Mouse (Mus musculus) forebrain, embryonic 12.5 days (tissue): ENCODE data around the gene Fam102a. TPM values are rescaled to one million over a fixed set of nuclear protein-coding genes. Genes with fewer than 3 reads are reported as not detected.

Source experiments
- ATAC-seq: fragments of 200-750 bp; cut with Nextera tagmentation; 2 replicates; pipeline ENCODE4 v1.8.0; 2017; ENCODE audit warnings: moderate TSS enrichment; ENCODE audit not compliant: low FRiP score
- H3K27ac ChIP-seq: fragments of 300-500 bp; sonication (generic); 2 replicates; pipeline ENCODE4 v1.5.1; 2016; ENCODE audit warnings: mild to moderate bottlenecking
- H3K27me3 ChIP-seq: fragments of 300-500 bp; sonication (generic); 2 replicates; pipeline ENCODE4 v1.6.1; 2016; ENCODE audit warnings: mild to moderate bottlenecking
- H3K36me3 ChIP-seq: fragments of 300-500 bp; sonication (generic); replicated peaks from 2 replicates; pipeline ENCODE4 v1.6.1; 2016; ENCODE audit warnings: mild to moderate bottlenecking
- H3K4me1 ChIP-seq: fragments of 300-500 bp; sonication (generic); 2 replicates; pipeline ENCODE4 v1.6.1; 2016
- H3K4me2 ChIP-seq: fragments of 300-500 bp; sonication (generic); 2 replicates; pipeline ENCODE4 v1.6.1; 2016; ENCODE audit warnings: mild to moderate bottlenecking, moderate library complexity
- H3K4me3 ChIP-seq: fragments of 300-500 bp; sonication (generic); replicated peaks from 2 replicates; pipeline ENCODE4 v1.5.1; 2016; ENCODE audit warnings: mild to moderate bottlenecking
- H3K9ac ChIP-seq: fragments of 300-500 bp; sonication (generic); 2 replicates; pipeline ENCODE4 v1.6.1; 2016; ENCODE audit warnings: mild to moderate bottlenecking
- H3K9me3 ChIP-seq: fragments of 300-500 bp; sonication (generic); 2 replicates; pipeline ENCODE4 v1.6.1; 2016
- WGBS: fragments of 180-500 bp; shearing (Covaris S2); methylation state at CpG from one replicate; pipeline ENCODE4 v1.1.7; 2016; 5-methylcytosine and 5-hydroxymethylcytosine counted together
- polyA plus RNA-seq: library from polyadenylated mRNA; unstranded; fragments of >200 nt; fragmentation: Nextera tagmentation; extraction: Ambion mirVana; gene quantifications from 2 replicates; pipeline ENCODE4 v1.2.1, GENCODE M21; 2016

Fam102a gene
- polyA plus RNA-seq, 1 experiment from 2014 or later: 8.7 TPM

- H3K4me2 ChIP-seq: no peak overlapping the region
- WGBS: 94% methylated on average over 5 of the region's 5 CpGs
- no peaks in the 10 kb centered on the region for H3K9me3 ChIP-seq
- no peak for ATAC-seq
- H3K4me1 ChIP-seq: peaks cover 20% of the 10 kb centered on the region
- H3K9ac ChIP-seq: no peak overlapping the region
- H3K4me3 ChIP-seq: no peak overlapping the region
- H3K27ac ChIP-seq: no peak overlapping the region
- H3K27me3 ChIP-seq: no peaks in the 10 kb centered on the region
- no peaks in the 10 kb centered on the region for H3K36me3 ChIP-seq
Observed at GRCm38 (mm10) chr2:32551236-32551635, 16.1 kb downstream of the Fam102a start.

- Histone ChIP-seq H3K27ac (no peak overlapping the region), H3K9me3 (no peaks in the 10 kb centered on the region), H3K4me2 (no peak overlapping the region), H3K27me3 (no peaks in the 10 kb centered on the region), H3K4me1 (peaks cover 35% of the 10 kb centered on the region), H3K9ac (no peak overlapping the region), H3K4me3 (no peak overlapping the region), H3K36me3 (no peaks in the 10 kb centered on the region)
- WGBS: 76% methylated on average over 7 of the region's 7 CpGs
- no peak for ATAC-seq
Observed at GRCm38 (mm10) chr2:32553592-32554148, 18.5 kb downstream of the Fam102a start.

GRCm38 (mm10) chr2:32555484-32555883 is 20.4 kb downstream of the Fam102a start:
- peaks cover 48% of the 10 kb centered on the region for H3K4me1 ChIP-seq
- ATAC-seq: no peak
- WGBS: 37% methylated on average over 4 of the region's 4 CpGs
- H3K4me3 ChIP-seq: no peak overlapping the region
- no peaks in the 10 kb centered on the region for H3K9me3 ChIP-seq
- no peaks in the 10 kb centered on the region for H3K36me3 ChIP-seq
- H3K27ac ChIP-seq: peak overlapping the region; percentile 36; the same call in 1 of the 2 replicates
- H3K4me2 ChIP-seq: no peak overlapping the region
- peak overlapping the region; percentile 17; the same call in 1 of the 2 replicates for H3K9ac ChIP-seq
- no peaks in the 10 kb centered on the region for H3K27me3 ChIP-seq

- Histone ChIP-seq H3K4me2 (no peak overlapping the region), H3K9me3 (no peaks in the 10 kb centered on the region), H3K4me1 (peaks cover 53% of the 10 kb centered on the region), H3K27ac (peak overlapping the region; percentile 42; the same call in 1 of the 2 replicates), H3K4me3 (no peak overlapping the region), H3K36me3 (no peaks in the 10 kb centered on the region), H3K9ac (peak overlapping the region; percentile 17; the same call in 1 of the 2 replicates), H3K27me3 (no peaks in the 10 kb centered on the region)
- ATAC-seq: no peak
- 86% methylated on average over 7 of the region's 7 CpGs for WGBS
Observed at GRCm38 (mm10) chr2:32556019-32556418, 20.9 kb downstream of the Fam102a start.

GRCm38 (mm10) chr2:32559570-32559969 is 24.4 kb downstream of the Fam102a start:
- Histone ChIP-seq H3K27me3 (no peaks in the 10 kb centered on the region), H3K4me1 (peaks cover 53% of the 10 kb centered on the region), H3K4me2 (peak overlapping the region; percentile 25; the same call in 1 of the 2 replicates), H3K4me3 (no peak overlapping the region), H3K9me3 (no peaks in the 10 kb centered on the region), H3K27ac (peak overlapping the region; percentile 88), H3K36me3 (peaks cover 21% of the 10 kb centered on the region), H3K9ac (peak overlapping the region; percentile 39; the same call in 1 of the 2 replicates)
- peak; percentile 83 for ATAC-seq
- WGBS: 6% methylated on average over 5 of the region's 5 CpGs

GRCm38 (mm10) chr2:32566536-32567063 is 31.5 kb downstream of the Fam102a start:
- Histone ChIP-seq H3K27ac (no peak overlapping the region), H3K36me3 (peaks cover 59% of the 10 kb centered on the region)

GRCm38 (mm10) chr2:32568149-32568548 is 33.0 kb downstream of the Fam102a start:
- ATAC-seq: no peak
- 75% methylated on average over 5 of the region's 5 CpGs for WGBS
- peaks cover 52% of the 10 kb centered on the region for H3K36me3 ChIP-seq
- H3K27me3 ChIP-seq: no peaks in the 10 kb centered on the region
- no peaks in the 10 kb centered on the region for H3K9me3 ChIP-seq
- H3K4me1 ChIP-seq: peaks cover 12% of the 10 kb centered on the region
- H3K27ac ChIP-seq: no peak overlapping the region
- H3K9ac ChIP-seq: no peak overlapping the region
- H3K4me3 ChIP-seq: no peak overlapping the region
- H3K4me2 ChIP-seq: no peak overlapping the region

More at GRCm38 (mm10) chr2:32566536-32567063, 31.5 kb downstream of the Fam102a start:
- no peak overlapping the region for H3K9ac ChIP-seq
- H3K4me1 ChIP-seq: peaks cover 6% of the 10 kb centered on the region
- H3K27me3 ChIP-seq: no peaks in the 10 kb centered on the region
- WGBS: 47% methylated on average over 4 of the region's 4 CpGs
- H3K9me3 ChIP-seq: no peaks in the 10 kb centered on the region
- no peak overlapping the region for H3K4me2 ChIP-seq
- ATAC-seq: no peak
- H3K4me3 ChIP-seq: no peak overlapping the region

- no peak overlapping the region for H3K9ac ChIP-seq
- no peaks in the 10 kb centered on the region for H3K9me3 ChIP-seq
- peaks cover 44% of the 10 kb centered on the region for H3K36me3 ChIP-seq
- no peak overlapping the region for H3K27ac ChIP-seq
- no peak overlapping the region for H3K4me3 ChIP-seq
- peaks cover 12% of the 10 kb centered on the region for H3K4me1 ChIP-seq
- H3K4me2 ChIP-seq: no peak overlapping the region
- no peaks in the 10 kb centered on the region for H3K27me3 ChIP-seq
- 92% methylated on average over 3 of the region's 3 CpGs for WGBS
- no peak for ATAC-seq
Observed at GRCm38 (mm10) chr2:32568941-32569340, 33.8 kb downstream of the Fam102a start.

GRCm38 (mm10) chr2:32570698-32571494 is 35.8 kb downstream of the Fam102a start, which contains the start of gene Dpm2:
TSS of gene Dpm2 (plus strand) at chr2:32570858.
- peak within 1 kb of the TSS; percentile 74 for H3K9ac ChIP-seq
- peaks cover 15% of the 10 kb centered on the region for H3K4me1 ChIP-seq
- ATAC-seq: peak; percentile 82
- peak within 1 kb of the TSS; percentile 72 for H3K4me3 ChIP-seq
- H3K36me3 ChIP-seq: peaks cover 25% of the 10 kb centered on the region
- no peaks in the 10 kb centered on the region for H3K9me3 ChIP-seq
- peak within 1 kb of the TSS; percentile 97 for H3K4me2 ChIP-seq
- H3K27me3 ChIP-seq: no peaks in the 10 kb centered on the region
- 2% methylated on average over 36 of the region's 36 CpGs for WGBS
- peak within 1 kb of the TSS; percentile 53; the same call in 1 of the 2 replicates for H3K27ac ChIP-seq

GRCm38 (mm10) chr2:32572196-32572595 is 37.1 kb downstream of the Fam102a start:
- WGBS: 96% methylated on average over 11 of the region's 11 CpGs
- H3K36me3 ChIP-seq: peaks cover 15% of the 10 kb centered on the region
- H3K4me2 ChIP-seq: peak overlapping the region; percentile 97; the same call in 1 of the 2 replicates
- peaks cover 18% of the 10 kb centered on the region for H3K4me1 ChIP-seq
- H3K4me3 ChIP-seq: no peak overlapping the region
- H3K27ac ChIP-seq: no peak overlapping the region
- no peak overlapping the region for H3K9ac ChIP-seq
- H3K9me3 ChIP-seq: no peaks in the 10 kb centered on the region
- ATAC-seq: no peak
- H3K27me3 ChIP-seq: peaks cover 13% of the 10 kb centered on the region

GRCm38 (mm10) chr2:32574497-32574896 is 39.4 kb downstream of the Fam102a start, which contains the start of gene Pip5kl1:
TSS of gene Pip5kl1 (plus strand) at chr2:32574797.
- WGBS: 81% methylated on average over 6 of the region's 6 CpGs
- Histone ChIP-seq H3K27ac (no peak within 1 kb of the TSS), H3K4me1 (peaks cover 18% of the 10 kb centered on the region), H3K4me3 (peak within 1 kb of the TSS; percentile 54), H3K9me3 (no peaks in the 10 kb centered on the region), H3K36me3 (no peaks in the 10 kb centered on the region), H3K27me3 (peaks cover 36% of the 10 kb centered on the region), H3K4me2 (peak within 1 kb of the TSS; percentile 100), H3K9ac (peak within 1 kb of the TSS; percentile 69)
- ATAC-seq: no peak

GRCm38 (mm10) chr2:32574901-32575585 is 39.9 kb downstream of the Fam102a start:
- Histone ChIP-seq H3K4me2 (peak overlapping the region; percentile 100), H3K27me3 (peaks cover 41% of the 10 kb centered on the region), H3K27ac (no peak overlapping the region), H3K36me3 (no peaks in the 10 kb centered on the region), H3K4me3 (peak overlapping the region; percentile 54), H3K9me3 (no peaks in the 10 kb centered on the region), H3K9ac (peak overlapping the region; percentile 69), H3K4me1 (peaks cover 18% of the 10 kb centered on the region)
- WGBS: under 1% methylated on average over 26 of the region's 26 CpGs
- peak; percentile 36; the same call in 1 of the 2 replicates for ATAC-seq
